Mouse (Mus musculus) CH12.LX (cell line): ENCODE data around the gene Aarsd1.

ENCODE experiments used
- CTCF ChIP-seq, 2 experiments: IDR thresholded peaks in 1 of 2; conservative IDR thresholded peaks in 1 of 2; 2 replicates each; pipeline ENCODE4 v1.5.1; 2011 to 2012; ENCODE audit warnings: low read depth in 2 of 2, low read length in 2 of 2, improper control_type of control experiment in 1 of 2, inconsistent platforms in 1 of 2, mild to moderate bottlenecking in 1 of 2, moderate library complexity in 1 of 2
- E2F4 ChIP-seq: IDR thresholded peaks from 2 replicates; pipeline ENCODE4 v1.6.1; 2011; ENCODE audit warnings: low read depth, low read length, improper control_type of control experiment; ENCODE audit not compliant: insufficient replicate concordance
- KAT2A ChIP-seq: IDR thresholded peaks from 2 replicates; pipeline ENCODE4 v1.6.1; 2012; ENCODE audit warnings: low read length, improper control_type of control experiment, inconsistent platforms; ENCODE audit not compliant: insufficient replicate concordance
- POLR2A ChIP-seq: IDR thresholded peaks from 2 replicates; pipeline ENCODE4 v1.6.1; 2011; ENCODE audit warnings: low read depth, mild to moderate bottlenecking, improper control_type of control experiment, low read length
- SMC3 ChIP-seq: IDR thresholded peaks from 2 replicates; pipeline ENCODE4 v1.6.1; 2011; ENCODE audit warnings: low read depth, low read length, improper control_type of control experiment
- TCF12 ChIP-seq: IDR thresholded peaks from 2 replicates; pipeline ENCODE4 v1.6.1; 2014; ENCODE audit warnings: low read depth, mild to moderate bottlenecking, inconsistent platforms, low read length, improper control_type of control experiment

DNA sequence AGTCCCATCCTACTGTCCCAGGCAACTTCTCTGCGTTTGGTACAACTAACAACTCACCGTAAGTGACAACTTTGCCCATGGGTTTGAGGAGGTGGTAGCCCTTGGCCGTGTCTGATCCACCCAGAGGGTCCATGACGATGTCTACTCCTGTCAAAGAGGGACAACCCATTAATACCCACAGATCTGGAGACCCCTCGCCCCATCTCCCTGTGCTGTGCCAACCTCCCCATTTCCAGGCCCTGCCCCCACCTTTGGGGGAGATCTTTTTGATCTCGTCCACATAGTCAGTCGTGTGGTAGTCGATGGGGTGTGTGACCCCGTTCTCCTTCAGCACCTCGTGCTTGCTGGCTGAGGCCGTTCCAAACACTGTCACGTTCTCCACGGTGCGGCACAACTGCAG, 44.7 kb upstream of the Aarsd1 start:
- TF ChIP-seq CTCF (conservative IDR thresholded peaks at IDR 0.05 in 1 of 2, IDR thresholded peaks at IDR 0.05 in 1 of 2; ENCODE audit: low read depth in 2 of 2, low read length in 2 of 2), result no peak
- TF ChIP-seq SMC3, result no peak
- no peak for TF ChIP-seq E2F4
- no peak for TF ChIP-seq TCF12
- TF ChIP-seq POLR2A, result no peak
- TF ChIP-seq KAT2A, result no peak
